9 mouse cellular contexts compared by ENCODE assay signal in the genomic region with DNA sequence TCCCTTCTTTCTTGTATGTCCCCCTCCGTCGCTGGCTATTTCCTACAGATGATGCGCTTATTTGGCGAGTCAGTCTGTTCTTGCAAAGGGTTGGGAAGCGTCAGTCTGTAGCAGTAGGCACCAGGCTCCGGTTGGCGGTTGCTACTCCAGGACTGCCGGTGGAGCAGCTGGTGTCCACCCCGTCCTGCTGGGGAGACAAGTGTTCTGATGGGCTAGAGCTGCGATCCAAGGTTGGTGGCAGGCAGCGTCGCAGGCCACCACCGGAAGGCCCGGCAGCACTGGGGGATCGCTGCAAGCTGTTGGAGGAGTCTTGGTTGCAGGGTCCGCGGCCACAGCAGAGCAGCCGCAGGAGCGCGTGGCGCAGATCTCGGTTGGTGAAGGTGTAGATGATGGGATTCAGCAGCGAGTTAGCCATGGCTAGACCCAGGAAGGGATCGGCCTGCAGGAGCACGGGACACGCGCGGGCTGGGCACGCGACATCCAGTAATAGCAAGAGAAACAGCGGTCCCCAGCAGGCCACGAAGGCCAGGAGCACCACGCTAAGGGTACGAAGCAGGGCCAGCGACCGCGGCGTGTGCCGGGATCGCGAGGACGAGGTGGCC. TPM values are rescaled to one million over a fixed set of nuclear protein-coding genes. Genes with fewer than 3 reads are reported as not detected.
A peak's percentile ranks its signal among the peaks of the same experiment; 100 is the strongest.
DNase-seq lines count a peak whose midpoint lies in the region; ATAC-seq and TF ChIP-seq lines count a peak whose summit lies in the region.
"Had no signal": no experiment of that assay in that cellular context is flagged by ENCODE, and none has a peak within 500 bp of the region (broad histone marks: within the 10 kb centered on the region; RNA-seq: fewer than 3 reads in every experiment).

No protein-coding gene starts in this region.

- H3K4me2 ChIP-seq in kidney, embryonic 16.5 days (replicated peaks; ENCODE audit: low read depth, low read length) = peak overlapping the region; percentile 82
- H3K4me2 ChIP-seq in hindbrain, embryonic 15.5 days = peak overlapping the region; percentile 81
- peak overlapping the region; percentile 76 for H3K4me2 ChIP-seq in midbrain, postnatal 0 days (ENCODE audit: low read depth, low read length, poor library complexity, severe bottlenecking)

- peak; percentile 58; the same call in 1 of the 2 replicates for TF ChIP-seq POLR2A in cerebellum, adult 2 months (IDR thresholded peaks at IDR 0.05; ENCODE audit: borderline replicate concordance, insufficient read depth, low read length)

- WGBS in kidney, embryonic 16.5 days = 7% methylated on average over 42 of the region's 42 CpGs
- under 1% methylated on average over 42 of the region's 42 CpGs for WGBS in cerebellum, adult 2 months
- 3% methylated on average over 42 of the region's 42 CpGs for WGBS in hindbrain, embryonic 15.5 days
- 3% methylated on average over 42 of the region's 42 CpGs for WGBS in midbrain, postnatal 0 days

- ATAC-seq in kidney, embryonic 16.5 days (ENCODE audit: low FRiP score, low TSS enrichment) = 0 out of 2 replicates have a peak, but pooled peaks have one; percentile 1
- 0 out of 2 replicates have a peak, but pooled peaks have one; percentile 2 for ATAC-seq in hindbrain, embryonic 15.5 days (ENCODE audit: low FRiP score, low read depth)
- peak; percentile 5; the same call in 1 of the 2 replicates for ATAC-seq in midbrain, postnatal 0 days (ENCODE audit: low FRiP score)
- ATAC-seq: Patski had no signal

- no peaks in the 10 kb centered on the region for H3K9me3 ChIP-seq in kidney, embryonic 16.5 days (ENCODE audit: low read length)
- H3K9me3 ChIP-seq in hindbrain, embryonic 15.5 days = no peaks in the 10 kb centered on the region
- no peaks in the 10 kb centered on the region for H3K9me3 ChIP-seq in midbrain, postnatal 0 days (ENCODE audit: low read length)

- no peak overlapping the region for H3K27ac ChIP-seq in kidney, embryonic 16.5 days (ENCODE audit: low read length)
- H3K27ac ChIP-seq in cerebellum, adult 2 months (ENCODE audit: insufficient read depth, low read length) = peak overlapping the region; percentile 95
- H3K27ac ChIP-seq in hindbrain, embryonic 15.5 days (replicated peaks) = peak overlapping the region; percentile 58
- H3K27ac ChIP-seq in midbrain, postnatal 0 days (ENCODE audit: low read depth, low read length) = peak overlapping the region; percentile 32

- H3K4me1 ChIP-seq in kidney, embryonic 16.5 days (ENCODE audit: insufficient read depth, low read length) = peaks cover 29% of the 10 kb centered on the region
- H3K4me1 ChIP-seq in cerebellum, adult 2 months (ENCODE audit: control insufficient read depth, insufficient read depth, low read length) = peaks cover 11% of the 10 kb centered on the region; the same call in 1 of the 2 replicates
- H3K4me1 ChIP-seq in hindbrain, embryonic 15.5 days (replicated peaks) = peaks cover 36% of the 10 kb centered on the region
- peaks cover 6% of the 10 kb centered on the region; the same call in 1 of the 2 replicates for H3K4me1 ChIP-seq in midbrain, postnatal 0 days (ENCODE audit: insufficient read depth, low read length)

- H3K4me3 ChIP-seq in kidney, embryonic 16.5 days (ENCODE audit: low read length) = peak overlapping the region; percentile 53
- H3K4me3 ChIP-seq in cerebellum, adult 2 months (replicated peaks; ENCODE audit: insufficient read depth, low read depth, low read length) = peak overlapping the region; percentile 76
- peak overlapping the region; percentile 47 for H3K4me3 ChIP-seq in hindbrain, embryonic 15.5 days
- H3K4me3 ChIP-seq in midbrain, postnatal 0 days (ENCODE audit: low read depth, low read length) = peak overlapping the region; percentile 47

- DNase-seq in kidney, postnatal 10 days = no peak
- peak in 1 of 2 experiments; percentile 90 for DNase-seq in cerebellum, adult 2 months
- DNase-seq in midbrain, postnatal 0 days (ENCODE audit: low spot score) = no peak
- no peak for DNase-seq in frontal cortex, adult 2 months (ENCODE audit: extremely low spot score in 1 of 2, low spot score in 1 of 2)
- DNase-seq in ovary, adult 18-20 months (ENCODE audit: low spot score) = no peak
- DNase-seq in embryo, embryonic 11 days = no peak

- no peaks in the 10 kb centered on the region for H3K36me3 ChIP-seq in kidney, embryonic 16.5 days (ENCODE audit: insufficient read depth, low read length)
- H3K36me3 ChIP-seq in hindbrain, embryonic 15.5 days = no peaks in the 10 kb centered on the region
- H3K36me3 ChIP-seq in midbrain, postnatal 0 days (ENCODE audit: insufficient read depth, low read length) = no peaks in the 10 kb centered on the region

- peak overlapping the region; percentile 54; the same call in 1 of the 2 replicates for H3K9ac ChIP-seq in kidney, embryonic 16.5 days (replicated peaks; ENCODE audit: low read length)
- peak overlapping the region; percentile 49 for H3K9ac ChIP-seq in hindbrain, embryonic 15.5 days
- H3K9ac ChIP-seq in midbrain, postnatal 0 days (replicated peaks; ENCODE audit: low read length, poor library complexity, severe bottlenecking) = peak overlapping the region; percentile 59

- no peak for TF ChIP-seq CTCF in cerebellum, adult 2 months (IDR thresholded peaks at IDR 0.05; ENCODE audit: borderline replicate concordance, insufficient read depth, low read depth, low read length)
- TF ChIP-seq CTCF in midbrain, postnatal 0 days (IDR thresholded peaks at IDR 0.05) = no peak

- H3K27me3 ChIP-seq in kidney, embryonic 16.5 days (ENCODE audit: insufficient read depth, low read length) = peaks cover 60% of the 10 kb centered on the region
- H3K27me3 ChIP-seq in cerebellum, adult 2 months (ENCODE audit: control insufficient read depth, insufficient read depth, low read length) = no peaks in the 10 kb centered on the region; the same call in 1 of the 2 replicates
- peaks cover 60% of the 10 kb centered on the region for H3K27me3 ChIP-seq in hindbrain, embryonic 15.5 days
- H3K27me3 ChIP-seq in midbrain, postnatal 0 days (ENCODE audit: insufficient read depth, low read length) = peaks cover 47% of the 10 kb centered on the region

RNA-seq across cellular contexts. Expression of a gene that starts 4.3 kb away (rescaled TPM):
- polyA plus RNA-seq in kidney, embryonic 16.5 days (2015; fragmentation: Nextera tagmentation; extraction: Ambion mirVana) = 0.13 and 0.14 TPM in 2 replicates
- polyA plus RNA-seq in cerebellum, adult 2 months (2012; rRNA removed) = 40.8 and 44.6 TPM in 2 replicates
- 4.1 and 4.6 TPM in 2 replicates for polyA plus RNA-seq in hindbrain, embryonic 15.5 days (2015; fragmentation: Nextera tagmentation; extraction: Ambion mirVana)
- 4.2 and 5.2 TPM in 2 replicates for total RNA-seq in midbrain, postnatal 0 days (2014; rRNA removed)
- 2.7 and 2.9 TPM in 2 replicates for polyA plus RNA-seq in midbrain, postnatal 0 days (2015; fragmentation: Nextera tagmentation; extraction: Ambion mirVana)
- polyA plus RNA-seq in frontal cortex, adult 2 months (2012; rRNA removed) = 9.9 and 13.8 TPM in 2 replicates
- polyA plus RNA-seq: Patski had no signal

RNA-seq across cellular contexts. Expression of a gene that starts 4.8 kb away (rescaled TPM):
- 67.4 and 68.1 TPM in 2 replicates for polyA plus RNA-seq in kidney, embryonic 16.5 days (2015; fragmentation: Nextera tagmentation; extraction: Ambion mirVana)
- 60.5 and 63.1 TPM in 2 replicates for polyA plus RNA-seq in cerebellum, adult 2 months (2012; rRNA removed)
- polyA plus RNA-seq in hindbrain, embryonic 15.5 days (2015; fragmentation: Nextera tagmentation; extraction: Ambion mirVana) = 66.7 and 68.2 TPM in 2 replicates
- total RNA-seq in midbrain, postnatal 0 days (2014; rRNA removed) = 72.5 and 89.7 TPM in 2 replicates
- polyA plus RNA-seq in midbrain, postnatal 0 days (2015; fragmentation: Nextera tagmentation; extraction: Ambion mirVana) = 60.6 and 67.7 TPM in 2 replicates
- 58.3 and 59.6 TPM in 2 replicates for polyA plus RNA-seq in frontal cortex, adult 2 months (2012; rRNA removed)

RNA-seq across cellular contexts. Expression of a gene that starts 21.2 kb away (rescaled TPM):
- 58.7 and 64.1 TPM in 2 replicates for polyA plus RNA-seq in kidney, embryonic 16.5 days (2015; fragmentation: Nextera tagmentation; extraction: Ambion mirVana)
- polyA plus RNA-seq in cerebellum, adult 2 months (2012; rRNA removed) = 70.9 and 72.4 TPM in 2 replicates
- polyA plus RNA-seq in hindbrain, embryonic 15.5 days (2015; fragmentation: Nextera tagmentation; extraction: Ambion mirVana) = 47.6 and 53.7 TPM in 2 replicates
- total RNA-seq in midbrain, postnatal 0 days (2014; rRNA removed) = 20.3 and 26.6 TPM in 2 replicates
- polyA plus RNA-seq in midbrain, postnatal 0 days (2015; fragmentation: Nextera tagmentation; extraction: Ambion mirVana) = 26.3 and 32.6 TPM in 2 replicates
- polyA plus RNA-seq in frontal cortex, adult 2 months (2012; rRNA removed) = 36.5 and 40.6 TPM in 2 replicates

RNA-seq across cellular contexts. Expression of a gene that starts 43.8 kb away (rescaled TPM):
- 14.6 and 20.0 TPM in 2 replicates for polyA plus RNA-seq in kidney, embryonic 16.5 days (2015; fragmentation: Nextera tagmentation; extraction: Ambion mirVana)
- polyA plus RNA-seq in cerebellum, adult 2 months (2012; rRNA removed) = 46.8 and 48.2 TPM in 2 replicates
- 14.9 and 15.7 TPM in 2 replicates for polyA plus RNA-seq in hindbrain, embryonic 15.5 days (2015; fragmentation: Nextera tagmentation; extraction: Ambion mirVana)
- total RNA-seq in midbrain, postnatal 0 days (2014; rRNA removed) = 21.9 and 25.9 TPM in 2 replicates
- polyA plus RNA-seq in midbrain, postnatal 0 days (2015; fragmentation: Nextera tagmentation; extraction: Ambion mirVana) = 11.7 and 13.0 TPM in 2 replicates
- 42.5 and 44.6 TPM in 2 replicates for polyA plus RNA-seq in frontal cortex, adult 2 months (2012; rRNA removed)

RNA-seq across cellular contexts. Expression of a gene that starts 47.3 kb away (rescaled TPM):
- polyA plus RNA-seq in kidney, embryonic 16.5 days (2015; fragmentation: Nextera tagmentation; extraction: Ambion mirVana) = 50.9 and 51.7 TPM in 2 replicates
- 76.6 and 88.6 TPM in 2 replicates for polyA plus RNA-seq in cerebellum, adult 2 months (2012; rRNA removed)
- polyA plus RNA-seq in hindbrain, embryonic 15.5 days (2015; fragmentation: Nextera tagmentation; extraction: Ambion mirVana) = 108 and 111 TPM in 2 replicates
- total RNA-seq in midbrain, postnatal 0 days (2014; rRNA removed) = 93.4 and 126 TPM in 2 replicates
- polyA plus RNA-seq in midbrain, postnatal 0 days (2015; fragmentation: Nextera tagmentation; extraction: Ambion mirVana) = 141 and 146 TPM in 2 replicates
- 65.2 and 66.2 TPM in 2 replicates for polyA plus RNA-seq in frontal cortex, adult 2 months (2012; rRNA removed)
